Mouse (Mus musculus): ENCODE data around the gene Adamts18. TPM values are rescaled to one million over a fixed set of nuclear protein-coding genes. Genes with fewer than 3 reads are reported as not detected.

The Adamts18 gene
- total RNA-seq, 1 experiment: not detected

GRCm38 (mm10) chr8:113847606-113848080, 895 bp downstream of the Adamts18 start:
- TF ChIP-seq ZNF384 (IDR thresholded peaks at IDR 0.05; ENCODE audit: low read depth, low read length) (no peak), HCFC1 (IDR thresholded peaks at IDR 0.05; ENCODE audit: borderline replicate concordance, insufficient read depth, low read length) (no peak)
- DNase-seq (ENCODE audit: low read depth, low spot score): no peak
- in situ Hi-C loops (cut with MboI; ENCODE audit: low sequenced_read_pairs in 2 of 2, unreplicated experiment in 2 of 2): no loop called here
- no peaks in the 10 kb centered on the region for H3K9me3 ChIP-seq (ENCODE audit: control insufficient read depth, insufficient read depth, low read depth, low read length)
- no peak overlapping the region for H3K9ac ChIP-seq (ENCODE audit: insufficient read depth, low read depth, low read length, poor library complexity, severe bottlenecking)
- H3K36me3 ChIP-seq (ENCODE audit: control insufficient read depth, insufficient read depth, low read length, poor library complexity, severe bottlenecking): no peaks in the 10 kb centered on the region
- H3K4me1 ChIP-seq (ENCODE audit: control insufficient read depth in 2 of 2, insufficient read depth in 2 of 2, low read length in 2 of 2, poor library complexity in 1 of 2): no peaks in the 10 kb centered on the region
- no peak overlapping the region for H3K27ac ChIP-seq (ENCODE audit: insufficient read depth, low read depth, low read length, poor library complexity, severe bottlenecking)
- peak overlapping the region; percentile 75 to 76; a peak in 3 of 4 replicates for H3K4me3 ChIP-seq (ENCODE audit: insufficient read depth in 1 of 2, low read depth in 1 of 2, low read length in 2 of 2, poor library complexity in 1 of 2, severe bottlenecking in 1 of 2)

GRCm38 (mm10) chr8:113846669-113847068, 1.9 kb downstream of the Adamts18 start:
- H3K36me3 ChIP-seq (ENCODE audit: control insufficient read depth, insufficient read depth, low read length, poor library complexity, severe bottlenecking): no peaks in the 10 kb centered on the region
- H3K27ac ChIP-seq (ENCODE audit: insufficient read depth, low read depth, low read length, poor library complexity, severe bottlenecking): no peak overlapping the region
- no peak overlapping the region for H3K4me3 ChIP-seq (ENCODE audit: insufficient read depth in 1 of 2, low read depth in 1 of 2, low read length in 2 of 2, poor library complexity in 1 of 2, severe bottlenecking in 1 of 2)
- no peak for TF ChIP-seq CHD2 (IDR thresholded peaks at IDR 0.05; ENCODE audit: low read depth, low read length)
- TF ChIP-seq MAFK (IDR thresholded peaks at IDR 0.05; ENCODE audit: insufficient read depth, low read depth, low read length): no peak
- TF ChIP-seq HCFC1 (IDR thresholded peaks at IDR 0.05; ENCODE audit: borderline replicate concordance, insufficient read depth, low read length): no peak
- TF ChIP-seq ZC3H11A (IDR thresholded peaks at IDR 0.05; ENCODE audit: borderline replicate concordance, low read depth, low read length): no peak
- no peak for TF ChIP-seq ZNF384 (IDR thresholded peaks at IDR 0.05; ENCODE audit: low read depth, low read length)
- no peaks in the 10 kb centered on the region for H3K4me1 ChIP-seq (ENCODE audit: control insufficient read depth in 2 of 2, insufficient read depth in 2 of 2, low read length in 2 of 2, poor library complexity in 1 of 2)
- H3K9me3 ChIP-seq (ENCODE audit: control insufficient read depth, insufficient read depth, low read depth, low read length): no peaks in the 10 kb centered on the region
- in situ Hi-C loops (cut with MboI; ENCODE audit: low sequenced_read_pairs in 2 of 2, unreplicated experiment in 2 of 2): no loop called here
- no peak for DNase-seq (ENCODE audit: low read depth, low spot score)
- H3K9ac ChIP-seq (ENCODE audit: insufficient read depth, low read depth, low read length, poor library complexity, severe bottlenecking): no peak overlapping the region

- in situ Hi-C loops (cut with MboI; ENCODE audit: low sequenced_read_pairs in 2 of 2, unreplicated experiment in 2 of 2): no loop called here
- Histone ChIP-seq H3K9ac (ENCODE audit: insufficient read depth, low read depth, low read length, poor library complexity, severe bottlenecking) (no peak overlapping the region), H3K27ac (ENCODE audit: insufficient read depth, low read depth, low read length, poor library complexity, severe bottlenecking) (no peak overlapping the region), H3K36me3 (ENCODE audit: control insufficient read depth, insufficient read depth, low read length, poor library complexity, severe bottlenecking) (no peaks in the 10 kb centered on the region), H3K4me3 (ENCODE audit: insufficient read depth in 1 of 2, low read depth in 1 of 2, low read length in 2 of 2, poor library complexity in 1 of 2, severe bottlenecking in 1 of 2) (no peak overlapping the region), H3K4me1 (ENCODE audit: control insufficient read depth in 2 of 2, insufficient read depth in 2 of 2, low read length in 2 of 2, poor library complexity in 1 of 2) (no peaks in the 10 kb centered on the region), H3K9me3 (ENCODE audit: control insufficient read depth, insufficient read depth, low read depth, low read length) (no peaks in the 10 kb centered on the region)
- no peak for DNase-seq (ENCODE audit: low read depth, low spot score)
- TF ChIP-seq ZC3H11A (IDR thresholded peaks at IDR 0.05; ENCODE audit: borderline replicate concordance, low read depth, low read length) (no peak), CHD2 (IDR thresholded peaks at IDR 0.05; ENCODE audit: low read depth, low read length) (no peak), ZNF384 (IDR thresholded peaks at IDR 0.05; ENCODE audit: low read depth, low read length) (no peak), HCFC1 (IDR thresholded peaks at IDR 0.05; ENCODE audit: borderline replicate concordance, insufficient read depth, low read length) (no peak), MAFK (IDR thresholded peaks at IDR 0.05; ENCODE audit: insufficient read depth, low read depth, low read length) (no peak)
These were observed 3.7 kb downstream of the Adamts18 start for GRCm38 (mm10) chr8:113844801-113845301.

GRCm38 (mm10) chr8:113838211-113838610, 10.3 kb downstream of the Adamts18 start:
- no peak overlapping the region for H3K9ac ChIP-seq (ENCODE audit: insufficient read depth, low read depth, low read length, poor library complexity, severe bottlenecking)
- no peaks in the 10 kb centered on the region for H3K9me3 ChIP-seq (ENCODE audit: control insufficient read depth, insufficient read depth, low read depth, low read length)
- no peak overlapping the region for H3K27ac ChIP-seq (ENCODE audit: insufficient read depth, low read depth, low read length, poor library complexity, severe bottlenecking)
- in situ Hi-C loops (cut with MboI; ENCODE audit: low sequenced_read_pairs in 2 of 2, unreplicated experiment in 2 of 2): no loop called here
- TF ChIP-seq HCFC1 (IDR thresholded peaks at IDR 0.05; ENCODE audit: borderline replicate concordance, insufficient read depth, low read length) (no peak), CHD2 (IDR thresholded peaks at IDR 0.05; ENCODE audit: low read depth, low read length) (no peak), ZC3H11A (IDR thresholded peaks at IDR 0.05; ENCODE audit: borderline replicate concordance, low read depth, low read length) (no peak), MAFK (IDR thresholded peaks at IDR 0.05; ENCODE audit: insufficient read depth, low read depth, low read length) (no peak), ZNF384 (IDR thresholded peaks at IDR 0.05; ENCODE audit: low read depth, low read length) (no peak)
- H3K4me3 ChIP-seq (ENCODE audit: insufficient read depth in 1 of 2, low read depth in 1 of 2, low read length in 2 of 2, poor library complexity in 1 of 2, severe bottlenecking in 1 of 2): no peak overlapping the region
- no peak for DNase-seq (ENCODE audit: low read depth, low spot score)
- no peaks in the 10 kb centered on the region for H3K4me1 ChIP-seq (ENCODE audit: control insufficient read depth in 2 of 2, insufficient read depth in 2 of 2, low read length in 2 of 2, poor library complexity in 1 of 2)
- no peaks in the 10 kb centered on the region for H3K36me3 ChIP-seq (ENCODE audit: control insufficient read depth, insufficient read depth, low read length, poor library complexity, severe bottlenecking)

- Histone ChIP-seq H3K36me3 (ENCODE audit: control insufficient read depth, insufficient read depth, low read length, poor library complexity, severe bottlenecking) (no peaks in the 10 kb centered on the region), H3K4me1 (ENCODE audit: control insufficient read depth in 2 of 2, insufficient read depth in 2 of 2, low read length in 2 of 2, poor library complexity in 1 of 2) (no peaks in the 10 kb centered on the region), H3K27ac (ENCODE audit: insufficient read depth, low read depth, low read length, poor library complexity, severe bottlenecking) (no peak overlapping the region), H3K4me3 (ENCODE audit: insufficient read depth in 1 of 2, low read depth in 1 of 2, low read length in 2 of 2, poor library complexity in 1 of 2, severe bottlenecking in 1 of 2) (no peak overlapping the region), H3K9me3 (ENCODE audit: control insufficient read depth, insufficient read depth, low read depth, low read length) (no peaks in the 10 kb centered on the region), H3K9ac (ENCODE audit: insufficient read depth, low read depth, low read length, poor library complexity, severe bottlenecking) (no peak overlapping the region)
- in situ Hi-C loops (cut with MboI; ENCODE audit: low sequenced_read_pairs in 2 of 2, unreplicated experiment in 2 of 2): no loop called here
- TF ChIP-seq ZC3H11A (IDR thresholded peaks at IDR 0.05; ENCODE audit: borderline replicate concordance, low read depth, low read length): no peak
- no peak for TF ChIP-seq CHD2 (IDR thresholded peaks at IDR 0.05; ENCODE audit: low read depth, low read length)
- no peak for TF ChIP-seq MAFK (IDR thresholded peaks at IDR 0.05; ENCODE audit: insufficient read depth, low read depth, low read length)
- TF ChIP-seq HCFC1 (IDR thresholded peaks at IDR 0.05; ENCODE audit: borderline replicate concordance, insufficient read depth, low read length): no peak
- no peak for TF ChIP-seq ZNF384 (IDR thresholded peaks at IDR 0.05; ENCODE audit: low read depth, low read length)
- DNase-seq (ENCODE audit: low read depth, low spot score): no peak
These were observed 11.0 kb downstream of the Adamts18 start for GRCm38 (mm10) chr8:113837570-113837915.
